Mouse (Mus musculus) G1E (cell line): ENCODE results near the gene Wnt10a.

Source experiments
- CTCF ChIP-seq: IDR thresholded peaks from 2 replicates; pipeline ENCODE4 v1.5.1; 2012; ENCODE audit warnings: low read depth, low read length, inconsistent platforms, mixed read lengths
- GATA1 ChIP-seq: IDR thresholded peaks from 2 replicates; pipeline ENCODE4 v1.6.1; 2012; ENCODE audit warnings: borderline replicate concordance, low read length, inconsistent platforms, mixed read lengths
- GATA2 ChIP-seq: IDR thresholded peaks from 2 replicates; pipeline ENCODE4 v1.6.1; 2012; ENCODE audit warnings: low read depth, low read length, inconsistent platforms, borderline replicate concordance
- POLR2AphosphoS5 ChIP-seq: IDR thresholded peaks from 2 replicates; pipeline ENCODE4 v1.6.1; 2012; ENCODE audit warnings: low read depth, low read length, inconsistent platforms; ENCODE audit not compliant: insufficient replicate concordance

- TF ChIP-seq CTCF: no peak
- no peak for TF ChIP-seq GATA2
- no peak for TF ChIP-seq GATA1
- TF ChIP-seq POLR2AphosphoS5: no peak
These were observed 6.1 kb downstream of the Wnt10a start for GRCm38 (mm10) chr1:74797459-74797858.
